8 mouse cellular contexts compared by ENCODE assay signal in the genomic region with DNA sequence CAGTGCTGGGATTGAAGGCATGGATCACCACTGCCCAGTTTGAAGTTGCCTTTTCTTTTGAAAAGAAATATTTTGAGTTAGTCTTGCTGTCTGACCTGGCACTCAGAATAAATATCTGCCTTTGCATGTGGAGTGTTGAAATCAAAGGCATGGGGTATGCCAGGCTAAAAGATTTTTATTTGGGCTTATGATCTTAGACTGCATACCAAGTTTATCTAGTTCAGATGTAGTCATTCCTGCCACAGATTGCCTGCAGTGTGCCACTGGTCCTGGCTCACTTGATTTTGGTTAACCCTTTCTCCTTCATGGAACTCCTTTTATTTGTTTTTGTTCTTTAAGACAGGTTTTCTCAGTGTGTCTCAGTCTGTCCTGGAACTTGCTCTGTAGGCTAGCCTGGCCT. TPM values are rescaled to one million over a fixed set of nuclear protein-coding genes. Genes with fewer than 3 reads are reported as not detected.
DNase-seq lines count a peak whose midpoint lies in the region; ATAC-seq and TF ChIP-seq lines count a peak whose summit lies in the region.

No protein-coding gene starts in this region.

- H3K4me2 ChIP-seq in forebrain, embryonic 15.5 days (replicated peaks): peak overlapping the region; percentile 73
- H3K4me2 ChIP-seq in liver, embryonic 12.5 days: peak overlapping the region; percentile 89

- H3K4me3 ChIP-seq in C2C12 (ENCODE audit: insufficient read depth, poor library complexity, severe bottlenecking): peak overlapping the region; percentile 96
- H3K4me3 ChIP-seq in forebrain, embryonic 15.5 days: peak overlapping the region; percentile 89
- peak overlapping the region; percentile 96 for H3K4me3 ChIP-seq in liver, embryonic 12.5 days

- H3K9ac ChIP-seq in forebrain, embryonic 15.5 days (replicated peaks): peak overlapping the region; percentile 89
- peak overlapping the region; percentile 80 for H3K9ac ChIP-seq in liver, embryonic 12.5 days

- H3K4me1 ChIP-seq in forebrain, embryonic 15.5 days: peaks cover 42% of the 10 kb centered on the region
- peaks cover 45% of the 10 kb centered on the region for H3K4me1 ChIP-seq in liver, embryonic 12.5 days

- no peaks in the 10 kb centered on the region for H3K9me3 ChIP-seq in forebrain, embryonic 15.5 days
- H3K9me3 ChIP-seq in liver, embryonic 12.5 days (replicated peaks): no peaks in the 10 kb centered on the region

- H3K27me3 ChIP-seq in C2C12 (ENCODE audit: control insufficient read depth, insufficient read depth, insufficient read length): no peaks in the 10 kb centered on the region
- H3K27me3 ChIP-seq in forebrain, embryonic 15.5 days: no peaks in the 10 kb centered on the region
- no peaks in the 10 kb centered on the region; the same call in 1 of the 2 replicates for H3K27me3 ChIP-seq in liver, embryonic 12.5 days (replicated peaks)

- TF ChIP-seq CTCF in C2C12 (IDR thresholded peaks at IDR 0.05; ENCODE audit: control insufficient read depth, insufficient read depth, insufficient read length): no peak

- H3K27ac ChIP-seq in forebrain, embryonic 15.5 days (replicated peaks): 0 out of 2 replicates have a peak overlapping the region, but pooled peaks have one; percentile 3
- H3K27ac ChIP-seq in liver, embryonic 12.5 days: peak overlapping the region; percentile 77

- H3K36me3 ChIP-seq in C2C12 (ENCODE audit: control insufficient read depth, insufficient read depth): peaks cover 49% of the 10 kb centered on the region
- H3K36me3 ChIP-seq in forebrain, embryonic 15.5 days: peaks cover 21% of the 10 kb centered on the region
- peaks cover 52% of the 10 kb centered on the region for H3K36me3 ChIP-seq in liver, embryonic 12.5 days

- H3K79me2 ChIP-seq in C2C12 (ENCODE audit: control insufficient read depth, insufficient read depth): peaks cover 70% of the 10 kb centered on the region

- H3K79me3 ChIP-seq in C2C12 (ENCODE audit: low read depth): peaks cover 63% of the 10 kb centered on the region

- ATAC-seq in forebrain, embryonic 15.5 days (replicated peaks): no peak
- no peak for ATAC-seq in liver, embryonic 12.5 days
- ATAC-seq in inflammation-experienced regulatory T-cells, adult 6 months: no peak

- DNase-seq in cerebellum, adult 9-10 months: peak; percentile 21
- DNase-seq in cerebellum, postnatal 10 days: no peak
- DNase-seq in ovary, postnatal 10 days (ENCODE audit: low spot score): no peak
- DNase-seq in right cerebral cortex, postnatal 14 days: no peak

- peak overlapping the region; percentile 49 for H3ac ChIP-seq in C2C12 (ENCODE audit: control insufficient read depth, insufficient read length, low read depth)

TF ChIP-seq in C2C12, 6 proteins besides CTCF, POLR2A, EP300 and RAD21:
- TF ChIP-seq FOSL1 (IDR thresholded peaks at IDR 0.05; ENCODE audit: insufficient read depth, low read length, poor library complexity, severe bottlenecking): no peak
- no peak for TF ChIP-seq MYOD1 (IDR thresholded peaks at IDR 0.05; ENCODE audit: control insufficient read depth, insufficient read length, low read depth)
- TF ChIP-seq USF1 (IDR thresholded peaks at IDR 0.05; ENCODE audit: low read depth): no peak
- TF ChIP-seq CEBPB (IDR thresholded peaks at IDR 0.05; ENCODE audit: low read depth): no peak
- no peak for TF ChIP-seq MYOG (IDR thresholded peaks at IDR 0.05; ENCODE audit: control insufficient read depth, extremely low read depth, insufficient read length)
- no peak for TF ChIP-seq MAX (IDR thresholded peaks at IDR 0.05)

RNA-seq across cellular contexts. Expression of gene Zfp207, which starts 1.4 kb away (rescaled TPM):
- 92.9 TPM for polyA plus RNA-seq in C2C12 (2012; fragmentation: generic; extraction: Trizol)
- 231 and 236 TPM in 2 replicates for polyA plus RNA-seq in forebrain, embryonic 15.5 days (2015; fragmentation: Nextera tagmentation; extraction: Ambion mirVana)
- 143 TPM in 2 replicates for polyA plus RNA-seq in liver, embryonic 12.5 days (2016; fragmentation: Nextera tagmentation; extraction: Ambion mirVana)
- 100 to 1,000 TPM; 288 to 361 (median 313) TPM for polyA plus RNA-seq in inflammation-experienced regulatory T-cells, adult 6 months (2017; shearing (Covaris generic))

RNA-seq across cellular contexts. Expression of gene 5730455P16Rik, which starts 6.6 kb away (rescaled TPM):
- polyA plus RNA-seq in C2C12 (2012; fragmentation: generic; extraction: Trizol): 4.3 TPM
- 33.9 and 37.9 TPM in 2 replicates for polyA plus RNA-seq in forebrain, embryonic 15.5 days (2015; fragmentation: Nextera tagmentation; extraction: Ambion mirVana)
- 11.3 and 12.0 TPM in 2 replicates for polyA plus RNA-seq in liver, embryonic 12.5 days (2016; fragmentation: Nextera tagmentation; extraction: Ambion mirVana)
- 10 to 100 TPM; 13.5 to 15.2 (median 13.6) TPM for polyA plus RNA-seq in inflammation-experienced regulatory T-cells, adult 6 months (2017; shearing (Covaris generic))

RNA-seq across cellular contexts. Expression of gene Psmd11, which starts 44.0 kb away (rescaled TPM):
- 82.9 TPM for polyA plus RNA-seq in C2C12 (2012; fragmentation: generic; extraction: Trizol)
- 341 and 346 TPM in 2 replicates for polyA plus RNA-seq in forebrain, embryonic 15.5 days (2015; fragmentation: Nextera tagmentation; extraction: Ambion mirVana)
- polyA plus RNA-seq in liver, embryonic 12.5 days (2016; fragmentation: Nextera tagmentation; extraction: Ambion mirVana): 228 and 233 TPM in 2 replicates
- 100 to 1,000 TPM; 287 to 345 (median 294) TPM for polyA plus RNA-seq in inflammation-experienced regulatory T-cells, adult 6 months (2017; shearing (Covaris generic))
